Mouse (Mus musculus) bone marrow, adult 2 months (tissue): ENCODE results near the gene Slbp.

Source experiments
- CTCF ChIP-seq: fragments of 200-500 bp; IDR thresholded peaks from 2 replicates; pipeline ENCODE4 v1.5.1; 2011; ENCODE audit warnings: low read length, control low read depth; ENCODE audit not compliant: control insufficient read depth, insufficient read depth
- POLR2A ChIP-seq: fragments of 200-500 bp; IDR thresholded peaks from 2 replicates; pipeline ENCODE4 v1.6.1; 2011; ENCODE audit warnings: low read depth, mild to moderate bottlenecking, control low read depth, low read length, borderline replicate concordance; ENCODE audit not compliant: control insufficient read depth

DNA sequence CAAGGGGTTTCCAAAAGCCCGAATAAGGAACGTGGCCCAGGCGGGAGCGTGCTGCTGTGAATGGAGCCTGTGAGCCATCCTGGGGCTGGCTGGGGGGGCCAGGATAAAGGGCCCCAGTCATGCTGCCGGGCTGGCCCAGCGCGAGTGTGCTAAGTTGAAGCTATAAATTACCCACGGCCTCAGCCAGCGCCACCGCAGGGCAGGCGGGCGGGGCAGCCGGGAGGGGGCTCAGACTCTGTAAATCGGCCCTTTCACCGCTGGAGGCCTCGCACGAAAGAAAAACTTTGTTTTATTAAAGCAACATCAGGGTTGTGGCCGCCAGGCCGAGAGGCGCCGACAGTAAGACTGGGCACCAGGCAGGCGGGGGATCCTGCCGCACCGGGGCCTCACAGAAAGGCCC is 40.0 kb upstream of the Slbp start:
- TF ChIP-seq CTCF (no peak), POLR2A (no peak)
